Mouse (Mus musculus): ENCODE measurements at regions not wholly inside any gene's neighbourhood (a gene's known extent, or its start where the extent isn't known, plus 50 kb on each side); places are given as distances from the start of the nearest gene placed in this dataset.

DNA sequence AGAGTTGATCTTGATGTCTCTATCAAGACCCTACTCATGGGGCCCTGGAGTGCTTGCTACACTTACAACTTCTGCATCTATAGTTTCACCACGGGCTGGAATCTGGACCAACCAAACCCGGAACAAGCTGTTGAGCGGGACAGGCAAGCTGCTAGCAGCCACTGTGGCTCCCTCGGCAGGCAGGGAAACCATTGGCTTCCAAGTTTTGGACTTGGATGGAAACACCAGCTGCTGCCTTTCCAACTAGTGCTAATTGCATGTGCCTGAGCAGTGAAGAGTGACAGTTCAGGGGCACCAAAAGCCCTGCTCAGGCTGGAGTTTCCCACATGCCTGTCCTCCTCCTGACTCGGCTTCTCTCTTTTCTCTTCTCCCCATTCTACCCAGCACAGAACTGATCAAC is 257.8 kb downstream of the Tcerg1l start:
- no peak overlapping the region for H3K4me3 ChIP-seq (ENCODE audit: low read depth, low read length)
- H3K9me3 ChIP-seq (ENCODE audit: control insufficient read depth, low read length), result no peaks in the 10 kb centered on the region
- no peaks in the 10 kb centered on the region for H3K4me1 ChIP-seq (ENCODE audit: control insufficient read depth, insufficient read depth, low read length)
- no peak for DNase-seq (ENCODE audit: low spot score)
- no peak for ATAC-seq (ENCODE audit: insufficient read depth, low FRiP score, low TSS enrichment)
- H3K36me3 ChIP-seq (ENCODE audit: control insufficient read depth, insufficient read depth, low read length), result no peaks in the 10 kb centered on the region
- H3K4me2 ChIP-seq (ENCODE audit: low read depth), result no peak overlapping the region
- no peaks in the 10 kb centered on the region for H3K27me3 ChIP-seq (ENCODE audit: control insufficient read depth, insufficient read depth, low read length)
- WGBS, result 84% methylated on average over 5 of the region's 5 CpGs
- H3K9ac ChIP-seq (ENCODE audit: low read length), result no peak overlapping the region
- H3K27ac ChIP-seq (ENCODE audit: low read depth, low read length), result no peak overlapping the region

DNA sequence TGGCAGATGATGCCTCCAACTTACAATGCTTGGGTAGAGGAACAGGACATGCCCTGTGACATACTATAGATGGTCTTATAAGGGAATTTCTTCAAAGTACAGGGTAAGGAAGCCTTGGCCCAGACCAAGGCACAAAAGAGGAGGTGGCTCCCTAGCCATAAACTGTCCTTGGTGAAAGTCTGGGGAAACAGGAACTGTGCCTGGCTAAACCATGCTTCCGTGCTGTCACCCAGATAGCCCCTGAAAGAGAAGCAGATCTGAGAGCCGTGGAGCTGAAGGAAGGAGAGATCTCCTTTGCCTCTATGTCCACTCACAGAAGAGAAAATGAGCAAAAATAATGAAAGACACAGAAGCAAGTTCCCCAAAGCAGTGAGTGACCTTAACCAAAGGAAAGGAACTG is 248.0 kb downstream of the Tcerg1l start:
- H3K9me3 ChIP-seq (ENCODE audit: control insufficient read depth, low read length), result no peaks in the 10 kb centered on the region
- ATAC-seq (ENCODE audit: insufficient read depth, low FRiP score, low TSS enrichment), result no peak
- no peak overlapping the region for H3K27ac ChIP-seq (ENCODE audit: low read depth, low read length)
- H3K9ac ChIP-seq (ENCODE audit: low read length), result no peak overlapping the region
- no peak overlapping the region for H3K4me2 ChIP-seq (ENCODE audit: low read depth)
- H3K36me3 ChIP-seq (ENCODE audit: control insufficient read depth, insufficient read depth, low read length), result no peaks in the 10 kb centered on the region
- H3K4me1 ChIP-seq (ENCODE audit: control insufficient read depth, insufficient read depth, low read length), result no peaks in the 10 kb centered on the region
- no peaks in the 10 kb centered on the region for H3K27me3 ChIP-seq (ENCODE audit: control insufficient read depth, insufficient read depth, low read length)
- no peak for DNase-seq (ENCODE audit: low spot score)
- WGBS, result 80% methylated on average over 2 of the region's 2 CpGs
- H3K4me3 ChIP-seq (ENCODE audit: low read depth, low read length), result no peak overlapping the region

DNA sequence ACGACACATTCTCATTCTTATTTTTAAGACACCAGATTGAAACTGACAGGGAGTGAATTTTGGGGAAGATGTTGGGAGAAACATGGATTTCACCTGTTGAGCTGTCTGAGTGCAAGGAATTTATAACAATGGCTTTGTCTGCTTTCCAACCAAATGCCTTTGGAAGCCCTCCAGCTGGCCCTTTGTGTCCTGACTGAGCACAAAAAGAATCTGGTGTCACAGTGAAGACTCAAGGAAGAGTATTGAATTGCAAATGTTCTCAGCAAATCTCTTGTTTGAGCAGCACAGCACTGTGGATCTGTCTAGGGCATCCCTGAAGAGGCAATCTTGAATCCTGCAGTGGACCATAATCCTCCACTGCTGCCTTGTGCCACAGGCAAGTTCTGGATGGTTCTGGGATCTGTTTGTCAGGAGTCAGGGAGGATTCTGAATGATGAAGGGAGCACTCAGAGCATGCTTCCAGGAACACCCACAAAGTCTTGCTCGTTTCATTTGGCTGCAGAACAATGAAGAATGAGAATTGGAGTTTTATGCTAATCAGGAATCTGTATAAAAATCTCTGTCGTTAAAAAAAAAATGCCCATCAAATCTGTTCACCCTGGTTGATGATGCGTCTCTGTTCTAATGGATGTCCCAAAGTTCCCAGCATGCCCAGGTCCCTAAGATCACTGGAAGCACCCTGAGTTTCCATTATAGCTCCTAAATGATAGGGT is 243.9 kb downstream of the Tcerg1l start:
- H3K4me3 ChIP-seq (ENCODE audit: low read depth, low read length), result no peak overlapping the region
- H3K9ac ChIP-seq (ENCODE audit: low read length), result no peak overlapping the region
- H3K27me3 ChIP-seq (ENCODE audit: control insufficient read depth, insufficient read depth, low read length), result no peaks in the 10 kb centered on the region
- DNase-seq (ENCODE audit: low spot score) (peak; percentile 40), ATAC-seq (ENCODE audit: insufficient read depth, low FRiP score, low TSS enrichment) (no peak)
- 0 out of 2 replicates have a peak overlapping the region, but pooled peaks have one; percentile 14 for H3K27ac ChIP-seq (ENCODE audit: low read depth, low read length)
- WGBS, result 46% methylated on average over 4 of the region's 4 CpGs
- H3K36me3 ChIP-seq (ENCODE audit: control insufficient read depth, insufficient read depth, low read length), result no peaks in the 10 kb centered on the region
- H3K9me3 ChIP-seq (ENCODE audit: control insufficient read depth, low read length), result no peaks in the 10 kb centered on the region
- no peak overlapping the region for H3K4me2 ChIP-seq (ENCODE audit: low read depth)
- H3K4me1 ChIP-seq (ENCODE audit: control insufficient read depth, insufficient read depth, low read length), result no peaks in the 10 kb centered on the region
